Mouse (Mus musculus) kidney, adult 8-10 months (tissue): Measurements from ENCODE around the gene Tmed8.
"Not testable (repeated sequence)": the region's sequence is repeated elsewhere in the genome, so short reads cannot be mapped to it uniquely, and the experiment has no call there.

Experiments
- DNase-seq, 2 experiments: peaks; one replicate each; pipeline ENCODE4 v3.0.0; 2022

Gene Tmed8

GRCm38 (mm10) chr12:87199973-87200586 is at the start of gene Tmed8:
Gene Tmed8 (minus strand): TSS chr12:87200454.
- DNase-seq, result peak; percentile 79

- DNase-seq, result no peak
Observed at GRCm38 (mm10) chr12:87238632-87239031, 38.4 kb upstream of the Tmed8 start, which contains the start of gene Noxred1. Gene Noxred1 (minus strand): TSS chr12:87238732.

- no peak for DNase-seq
Observed at GRCm38 (mm10) chr12:87236882-87237483, 36.7 kb upstream of the Tmed8 start.

GRCm38 (mm10) chr12:87230379-87230895 is 30.2 kb upstream of the Tmed8 start:
- no peak for DNase-seq

GRCm38 (mm10) chr12:87229633-87230032 is 29.4 kb upstream of the Tmed8 start:
- no peak for DNase-seq

- DNase-seq, result no peak
Observed at GRCm38 (mm10) chr12:87226801-87227200, 26.5 kb upstream of the Tmed8 start.

- no peak for DNase-seq
Observed at GRCm38 (mm10) chr12:87224950-87225349, 24.7 kb upstream of the Tmed8 start.

GRCm38 (mm10) chr12:87219362-87219761 is 19.1 kb upstream of the Tmed8 start:
- DNase-seq, result no peak

GRCm38 (mm10) chr12:87217596-87217995 is 17.3 kb upstream of the Tmed8 start:
- DNase-seq, result no peak

GRCm38 (mm10) chr12:87216053-87216452 is 15.8 kb upstream of the Tmed8 start:
- no peak for DNase-seq

GRCm38 (mm10) chr12:87212844-87213606 is 12.8 kb upstream of the Tmed8 start:
- no peak for DNase-seq

GRCm38 (mm10) chr12:87205789-87206188 is 5.5 kb upstream of the Tmed8 start:
- DNase-seq, result not testable (repeated sequence)

GRCm38 (mm10) chr12:87201694-87202093 is 1.4 kb upstream of the Tmed8 start:
- no peak for DNase-seq

GRCm38 (mm10) chr12:87199206-87199972 is 865 bp downstream of the Tmed8 start, which contains the start of gene Samd15:
Gene Samd15 (plus strand): TSS chr12:87199723.
- DNase-seq, result peak; percentile 17 to 23

- no peak for DNase-seq
Observed at GRCm38 (mm10) chr12:87198792-87199191, 1.5 kb downstream of the Tmed8 start.

GRCm38 (mm10) chr12:87196310-87196709 is 3.9 kb downstream of the Tmed8 start:
- DNase-seq, result no peak

GRCm38 (mm10) chr12:87195069-87195468 is 5.2 kb downstream of the Tmed8 start:
- no peak for DNase-seq

GRCm38 (mm10) chr12:87193008-87193407 is 7.2 kb downstream of the Tmed8 start:
- DNase-seq, result no peak

- no peak for DNase-seq
Observed at GRCm38 (mm10) chr12:87177631-87178030, 22.6 kb downstream of the Tmed8 start.

GRCm38 (mm10) chr12:87175194-87175946 is 24.9 kb downstream of the Tmed8 start:
- DNase-seq, result no peak

- DNase-seq, result no peak
Observed at GRCm38 (mm10) chr12:87160815-87161214, 39.4 kb downstream of the Tmed8 start.

- no peak for DNase-seq
Observed at GRCm38 (mm10) chr12:87160310-87160709, 39.9 kb downstream of the Tmed8 start.
